Mouse (Mus musculus) hindbrain, embryonic 12.5 days (tissue): ENCODE results near the gene Pias3. TPM values are rescaled to one million over a fixed set of nuclear protein-coding genes. Genes with fewer than 3 reads are reported as not detected.
A peak's percentile ranks its signal among the peaks of the same experiment; 100 is the strongest.
"Not testable (repeated sequence)": the region's sequence is repeated elsewhere in the genome, so short reads cannot be mapped to it uniquely, and the experiment has no call there.

Source experiments
- ATAC-seq: fragments of 200-750 bp; cut with Nextera tagmentation; 2 replicates; pipeline ENCODE4 v1.8.0; 2017; ENCODE audit warnings: moderate TSS enrichment; ENCODE audit not compliant: low FRiP score
- H3K27ac ChIP-seq: fragments of 300-500 bp; sonication (generic); 2 replicates; pipeline ENCODE4 v1.5.1; 2016; ENCODE audit warnings: mild to moderate bottlenecking
- H3K27me3 ChIP-seq: fragments of 300-500 bp; sonication (generic); 2 replicates; pipeline ENCODE4 v1.6.1; 2016; ENCODE audit warnings: mild to moderate bottlenecking
- H3K36me3 ChIP-seq: fragments of 300-500 bp; sonication (generic); 2 replicates; pipeline ENCODE4 v1.6.1; 2016; ENCODE audit warnings: mild to moderate bottlenecking
- H3K4me1 ChIP-seq: fragments of 300-500 bp; sonication (generic); 2 replicates; pipeline ENCODE4 v1.6.1; 2016
- H3K4me2 ChIP-seq: fragments of 300-500 bp; sonication (generic); replicated peaks from 2 replicates; pipeline ENCODE4 v1.6.1; 2016; ENCODE audit warnings: mild to moderate bottlenecking
- H3K4me3 ChIP-seq: fragments of 300-500 bp; sonication (generic); 2 replicates; pipeline ENCODE4 v1.5.1; 2016; ENCODE audit warnings: mild to moderate bottlenecking
- H3K9ac ChIP-seq: fragments of 300-500 bp; sonication (generic); 2 replicates; pipeline ENCODE4 v1.6.1; 2016; ENCODE audit warnings: mild to moderate bottlenecking, moderate library complexity
- H3K9me3 ChIP-seq: fragments of 300-500 bp; sonication (generic); replicated peaks from 2 replicates; pipeline ENCODE4 v1.6.1; 2016; ENCODE audit warnings: mild to moderate bottlenecking
- WGBS: fragments of 180-500 bp; shearing (Covaris S2); methylation state at CpG from one replicate; pipeline ENCODE4 v1.1.7; 2016; 5-methylcytosine and 5-hydroxymethylcytosine counted together
- polyA plus RNA-seq: library from polyadenylated mRNA; unstranded; fragments of >200 nt; fragmentation: Nextera tagmentation; extraction: Ambion mirVana; gene quantifications from 2 replicates; pipeline ENCODE4 v1.2.1, GENCODE M21; 2016

Pias3 gene
- 48.2 and 55.0 TPM in 2 replicates for polyA plus RNA-seq

DNA sequence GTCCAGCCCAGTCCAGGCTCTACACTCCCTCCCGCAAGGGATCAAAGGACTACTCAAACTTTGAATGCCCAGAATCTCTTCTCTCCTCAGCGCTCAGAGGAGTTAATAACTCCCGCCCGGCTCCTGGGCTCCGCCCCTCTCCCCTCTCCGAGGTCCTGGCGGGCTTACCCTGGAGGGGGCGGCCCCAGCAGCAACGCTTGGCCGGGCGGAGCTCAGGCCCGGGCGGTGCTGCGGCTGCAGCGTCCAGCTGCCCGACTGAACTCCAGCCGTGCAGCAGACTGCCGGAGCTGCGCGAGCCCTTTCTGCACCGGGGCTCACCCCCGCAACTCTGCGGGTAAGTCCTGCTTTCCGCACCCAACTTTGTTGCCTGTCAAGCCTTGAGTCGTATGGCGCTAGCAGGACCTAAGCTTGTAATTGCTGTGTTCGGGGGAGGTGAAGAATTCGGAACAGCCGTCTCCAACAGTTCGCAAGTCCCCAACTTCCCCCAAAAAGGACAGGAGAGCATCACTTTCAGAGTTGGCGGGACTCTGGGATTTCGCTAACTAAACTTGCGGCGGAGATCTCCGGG, at the start of gene Pias3:
TSS of gene Pias3 (plus strand) at position 187 of the 568 bp plus-strand sequence.
- Histone ChIP-seq H3K4me3 (peak within 1 kb of the TSS; percentile 86), H3K36me3 (peaks cover 18% of the 10 kb centered on the region), H3K9me3 (no peaks in the 10 kb centered on the region), H3K27me3 (no peaks in the 10 kb centered on the region), H3K4me2 (peak within 1 kb of the TSS; percentile 69), H3K4me1 (peaks cover 25% of the 10 kb centered on the region), H3K27ac (peak within 1 kb of the TSS; percentile 96), H3K9ac (peak within 1 kb of the TSS; percentile 88)
- under 1% methylated on average over 35 of the region's 35 CpGs for WGBS
- peak; percentile 62 for ATAC-seq

DNA sequence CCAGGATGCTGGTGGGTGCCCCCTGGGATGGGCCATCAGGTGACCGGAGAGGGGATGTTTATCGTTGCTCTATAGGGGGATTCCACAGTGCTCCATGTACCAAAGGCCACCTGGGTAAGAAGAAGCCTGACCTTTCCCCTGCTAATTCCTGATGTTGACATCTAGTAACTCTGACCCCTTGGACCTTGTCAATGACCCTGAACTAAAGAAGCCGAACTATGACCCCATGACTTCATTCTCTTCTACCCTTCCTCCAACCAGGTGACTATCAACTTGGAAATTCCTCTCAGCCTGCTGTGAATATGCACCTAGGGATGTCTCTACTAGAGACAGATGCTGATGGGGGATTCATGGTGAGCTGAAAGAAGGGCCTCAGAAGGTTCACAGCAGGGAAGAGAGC, 48.8 kb upstream of the Pias3 start:
- ATAC-seq, result no peak

GRCm38 (mm10) chr3:96660901-96661300, 35.3 kb upstream of the Pias3 start:
- H3K4me1 ChIP-seq, result peaks cover 13% of the 10 kb centered on the region
- ATAC-seq, result no peak
- 0 out of 2 replicates have a peak, but pooled peaks cover 3% of the 10 kb centered on the region for H3K36me3 ChIP-seq
- H3K9me3 ChIP-seq, result no peaks in the 10 kb centered on the region
- H3K4me3 ChIP-seq, result no peak overlapping the region
- H3K27me3 ChIP-seq, result no peaks in the 10 kb centered on the region
- no peak overlapping the region for H3K9ac ChIP-seq
- H3K27ac ChIP-seq, result no peak overlapping the region
- WGBS, result 99% methylated on average over 2 of the region's 2 CpGs
- H3K4me2 ChIP-seq, result no peak overlapping the region

More for the DNA sequence above, 48.8 kb upstream of the Pias3 start:
- H3K4me2 ChIP-seq, result no peak overlapping the region
- H3K4me3 ChIP-seq, result no peak overlapping the region
- no peaks in the 10 kb centered on the region for H3K9me3 ChIP-seq
- H3K27me3 ChIP-seq, result no peaks in the 10 kb centered on the region
- H3K36me3 ChIP-seq, result peaks cover 16% of the 10 kb centered on the region
- H3K9ac ChIP-seq, result no peak overlapping the region
- H3K27ac ChIP-seq, result no peak overlapping the region
- 71% methylated on average over 3 of the region's 3 CpGs for WGBS
- H3K4me1 ChIP-seq, result no peaks in the 10 kb centered on the region

GRCm38 (mm10) chr3:96662731-96663316, 33.4 kb upstream of the Pias3 start:
- Histone ChIP-seq H3K27ac (peak overlapping the region; percentile 66), H3K4me3 (peak overlapping the region; percentile 19)
- 50% methylated on average over 8 of the region's 8 CpGs for WGBS

GRCm38 (mm10) chr3:96663432-96664239, 32.5 kb upstream of the Pias3 start:
- Histone ChIP-seq H3K9me3 (no peaks in the 10 kb centered on the region), H3K4me3 (peak overlapping the region; percentile 19), H3K27me3 (no peaks in the 10 kb centered on the region), H3K4me2 (peak overlapping the region; percentile 51), H3K27ac (no peak overlapping the region; the same call in 1 of the 2 replicates), H3K4me1 (peaks cover 13% of the 10 kb centered on the region), H3K9ac (peak overlapping the region; percentile 42; the same call in 1 of the 2 replicates), H3K36me3 (0 out of 2 replicates have a peak, but pooled peaks cover 2% of the 10 kb centered on the region)
- peak; percentile 75 for ATAC-seq
- WGBS, result 6% methylated on average over 16 of the region's 18 CpGs

More at GRCm38 (mm10) chr3:96662731-96663316, 33.4 kb upstream of the Pias3 start:
- Histone ChIP-seq H3K9ac (peak overlapping the region; percentile 42; the same call in 1 of the 2 replicates), H3K36me3 (0 out of 2 replicates have a peak, but pooled peaks cover 3% of the 10 kb centered on the region), H3K9me3 (no peaks in the 10 kb centered on the region), H3K4me1 (peaks cover 13% of the 10 kb centered on the region), H3K27me3 (no peaks in the 10 kb centered on the region), H3K4me2 (peak overlapping the region; percentile 51)
- no peak for ATAC-seq

DNA sequence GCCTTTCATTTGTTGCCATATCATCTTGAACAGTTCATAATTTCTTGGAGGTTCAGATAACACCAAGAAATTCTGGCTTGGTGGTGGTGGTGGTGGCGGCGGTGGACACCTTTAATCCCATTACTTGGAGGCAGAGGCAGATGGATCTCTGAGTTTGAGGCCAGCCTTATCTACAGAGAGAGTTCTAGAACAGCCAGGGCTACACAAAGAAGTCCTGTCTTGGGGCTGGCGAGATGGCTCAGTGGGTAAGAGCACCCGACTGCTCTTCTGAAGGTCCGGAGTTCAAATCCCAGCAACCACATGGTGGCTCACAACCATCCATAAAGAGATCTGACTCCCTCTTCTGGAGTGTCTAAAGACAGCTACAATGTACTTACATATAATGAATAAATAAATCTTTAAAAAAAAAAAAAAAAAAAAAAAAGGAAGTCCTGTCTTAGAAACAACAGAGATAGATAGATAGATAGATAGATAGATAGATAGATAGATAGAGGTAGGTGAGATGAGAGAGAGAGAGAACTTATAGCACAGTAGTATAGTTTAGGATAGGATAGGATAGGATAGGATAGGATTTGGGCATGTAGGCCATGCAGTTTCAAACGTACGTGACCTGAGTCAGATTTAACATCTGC, 30.3 kb upstream of the Pias3 start:
- H3K27ac ChIP-seq, H3K9me3 ChIP-seq, H3K9ac ChIP-seq, H3K27me3 ChIP-seq, ATAC-seq, H3K4me3 ChIP-seq, H3K36me3 ChIP-seq, H3K4me2 ChIP-seq: not testable (repeated sequence)
- 87% methylated on average over 7 of the region's 7 CpGs for WGBS
- H3K4me1 ChIP-seq, result peaks cover 20% of the 10 kb centered on the region

GRCm38 (mm10) chr3:96666916-96667315, 29.3 kb upstream of the Pias3 start:
- H3K27me3 ChIP-seq, result peaks cover 9% of the 10 kb centered on the region
- ATAC-seq, result no peak
- no peak overlapping the region for H3K4me3 ChIP-seq
- H3K4me1 ChIP-seq, result peaks cover 20% of the 10 kb centered on the region
- H3K27ac ChIP-seq, result no peak overlapping the region
- WGBS, result 91% methylated on average over 5 of the region's 5 CpGs
- H3K9ac ChIP-seq, result no peak overlapping the region
- H3K36me3 ChIP-seq, result no peaks in the 10 kb centered on the region
- no peak overlapping the region for H3K4me2 ChIP-seq
- no peaks in the 10 kb centered on the region for H3K9me3 ChIP-seq

DNA sequence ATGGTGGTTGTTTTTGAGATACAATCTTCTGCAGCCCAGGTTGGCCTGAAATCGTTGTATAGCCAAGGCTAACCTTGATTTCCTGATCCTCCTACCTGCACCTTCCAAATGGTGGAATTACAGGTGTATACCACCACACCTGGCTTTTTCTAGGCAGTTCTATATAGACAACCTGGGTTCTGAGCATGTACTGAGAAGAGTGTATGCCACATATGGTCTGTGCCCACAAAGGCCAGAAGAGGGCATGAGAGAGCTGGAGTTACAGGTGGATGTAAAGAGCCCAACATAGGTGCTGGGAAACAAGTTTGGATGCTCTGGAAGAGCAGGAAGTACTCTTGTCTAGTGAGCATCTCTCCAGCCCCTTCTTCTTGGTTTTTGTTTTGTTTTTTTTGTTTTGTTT, 28.9 kb upstream of the Pias3 start:
- 31% methylated on average over 1 of the region's 1 CpGs for WGBS
- no peak overlapping the region for H3K4me3 ChIP-seq
- ATAC-seq, result no peak

DNA sequence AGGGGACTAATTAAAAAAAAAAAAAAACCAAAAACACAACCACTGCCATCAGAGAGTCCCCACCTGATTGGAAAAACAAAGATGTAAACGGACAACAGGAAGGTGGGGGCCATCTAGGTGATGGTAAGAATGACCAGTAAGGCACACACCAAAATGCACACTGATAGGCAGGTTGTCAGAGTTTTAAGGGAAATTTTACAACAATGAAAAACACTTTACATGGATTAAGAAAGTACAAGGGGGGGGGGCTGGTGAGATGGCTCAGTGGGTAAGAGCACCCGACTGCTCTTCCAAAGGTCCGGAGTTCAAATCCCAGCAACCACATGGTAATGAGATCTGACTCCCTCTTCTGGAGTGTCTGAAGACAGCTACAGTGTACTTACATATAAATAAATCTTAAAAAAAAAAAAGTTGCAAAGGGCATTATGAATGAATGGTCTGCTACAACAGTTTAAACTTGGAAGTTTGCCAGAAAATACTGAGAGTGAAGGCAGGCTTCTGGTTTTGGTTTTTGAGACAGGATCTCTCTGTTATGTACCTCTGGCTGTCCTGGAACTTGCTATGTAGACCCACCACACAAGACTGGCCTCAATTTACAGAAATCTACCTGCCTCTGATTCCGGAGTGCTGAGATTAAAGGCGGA, 27.6 kb upstream of the Pias3 start:
- Histone ChIP-seq H3K4me1 (peaks cover 11% of the 10 kb centered on the region), H3K4me2 (no peak overlapping the region), H3K9me3 (no peaks in the 10 kb centered on the region), H3K9ac (no peak overlapping the region), H3K27me3 (peaks cover 9% of the 10 kb centered on the region), H3K27ac (no peak overlapping the region), H3K36me3 (no peaks in the 10 kb centered on the region), H3K4me3 (no peak overlapping the region)
- ATAC-seq, result no peak
- 95% methylated on average over 5 of the region's 5 CpGs for WGBS

More for the DNA sequence above, 28.9 kb upstream of the Pias3 start:
- Histone ChIP-seq H3K27ac (no peak overlapping the region), H3K4me2 (no peak overlapping the region), H3K4me1 (peaks cover 20% of the 10 kb centered on the region), H3K36me3 (no peaks in the 10 kb centered on the region), H3K9me3 (no peaks in the 10 kb centered on the region), H3K27me3 (peaks cover 9% of the 10 kb centered on the region), H3K9ac (no peak overlapping the region)

- WGBS, result 6% methylated on average over 35 of the region's 35 CpGs
- Histone ChIP-seq H3K9ac (peak within 1 kb of the TSS; percentile 53; the same call in 1 of the 2 replicates), H3K4me1 (peaks cover 7% of the 10 kb centered on the region), H3K4me2 (peak within 1 kb of the TSS; percentile 77), H3K4me3 (peak within 1 kb of the TSS; percentile 38), H3K36me3 (no peaks in the 10 kb centered on the region), H3K9me3 (no peaks in the 10 kb centered on the region), H3K27me3 (peaks cover 9% of the 10 kb centered on the region), H3K27ac (no peak within 1 kb of the TSS)
- ATAC-seq, result peak; percentile 93
These were observed 26.3 kb upstream of the Pias3 start, which contains the start of gene Ankrd35 for GRCm38 (mm10) chr3:96669727-96670468. Gene Ankrd35 (plus strand): TSS chr3:96670131.

DNA sequence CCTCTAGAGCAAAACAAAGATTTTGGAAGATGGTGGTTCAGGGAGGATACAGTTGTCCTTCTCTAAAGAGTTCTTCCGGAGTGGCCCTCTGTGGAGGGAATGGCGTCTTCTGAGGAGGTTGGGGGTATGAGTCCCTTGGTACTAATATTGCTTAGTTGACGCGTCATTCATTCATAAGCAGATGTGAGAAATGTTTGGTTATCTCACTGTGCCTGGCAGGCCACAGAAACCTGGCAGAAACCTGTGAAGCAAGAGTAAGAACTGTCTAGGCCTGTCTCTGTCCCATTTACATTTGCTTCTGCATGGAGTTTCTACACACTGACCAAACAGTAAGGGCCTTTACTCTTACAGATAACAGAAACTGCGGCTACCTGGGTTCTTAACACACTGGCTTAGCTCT, 24.7 kb upstream of the Pias3 start:
- Histone ChIP-seq H3K4me1 (peaks cover 7% of the 10 kb centered on the region), H3K4me3 (no peak overlapping the region), H3K36me3 (no peaks in the 10 kb centered on the region), H3K27me3 (peaks cover 9% of the 10 kb centered on the region), H3K9ac (no peak overlapping the region), H3K4me2 (no peak overlapping the region), H3K9me3 (no peaks in the 10 kb centered on the region), H3K27ac (no peak overlapping the region)
- no peak for ATAC-seq
- 93% methylated on average over 5 of the region's 5 CpGs for WGBS
